Mouse (Mus musculus): Measurements from ENCODE around the gene Rb1.

Gene Rb1

GRCm38 (mm10) chr14:73334926-73335805 is 9.5 kb upstream of the Rb1 start:
- DNase-seq (ENCODE audit: low read depth, low spot score) = peak; percentile 43

- DNase-seq (ENCODE audit: low read depth, low spot score) = no peak
These were observed 8.3 kb upstream of the Rb1 start for GRCm38 (mm10) chr14:73333880-73334279.

GRCm38 (mm10) chr14:73331386-73331785 is 5.8 kb upstream of the Rb1 start:
- DNase-seq (ENCODE audit: low read depth, low spot score) = no peak

GRCm38 (mm10) chr14:73329871-73330270 is 4.2 kb upstream of the Rb1 start:
- DNase-seq (ENCODE audit: low read depth, low spot score) = peak; percentile 40

- no peak for DNase-seq (ENCODE audit: low read depth, low spot score)
These were observed 889 bp upstream of the Rb1 start for GRCm38 (mm10) chr14:73326511-73326910.

- DNase-seq (ENCODE audit: low read depth, low spot score) = peak; percentile 36
These were observed 777 bp downstream of the Rb1 start for GRCm38 (mm10) chr14:73324634-73325455.

- DNase-seq (ENCODE audit: low read depth, low spot score) = no peak
These were observed 1.7 kb downstream of the Rb1 start for GRCm38 (mm10) chr14:73323965-73324364.

GRCm38 (mm10) chr14:73322142-73322541 is 3.5 kb downstream of the Rb1 start:
- DNase-seq (ENCODE audit: low read depth, low spot score) = no peak

- DNase-seq (ENCODE audit: low read depth, low spot score) = no peak
These were observed 8.7 kb downstream of the Rb1 start for GRCm38 (mm10) chr14:73316933-73317332.

- DNase-seq (ENCODE audit: low read depth, low spot score) = no peak
These were observed 11.8 kb downstream of the Rb1 start for GRCm38 (mm10) chr14:73313864-73314263.

GRCm38 (mm10) chr14:73313396-73313795 is 12.2 kb downstream of the Rb1 start:
- DNase-seq (ENCODE audit: low read depth, low spot score) = no peak

- DNase-seq (ENCODE audit: low read depth, low spot score) = no peak
These were observed 12.7 kb downstream of the Rb1 start for GRCm38 (mm10) chr14:73312909-73313308.

- DNase-seq (ENCODE audit: low read depth, low spot score) = no peak
These were observed 18.1 kb downstream of the Rb1 start for GRCm38 (mm10) chr14:73307490-73307889.

GRCm38 (mm10) chr14:73303193-73303592 is 22.4 kb downstream of the Rb1 start:
- peak; percentile 83 for DNase-seq (ENCODE audit: low read depth, low spot score)

GRCm38 (mm10) chr14:73301856-73302255 is 23.8 kb downstream of the Rb1 start:
- peak; percentile 64 for DNase-seq (ENCODE audit: low read depth, low spot score)

GRCm38 (mm10) chr14:73295512-73295911 is 30.1 kb downstream of the Rb1 start:
- DNase-seq (ENCODE audit: low read depth, low spot score) = no peak

- DNase-seq (ENCODE audit: low read depth, low spot score) = no peak
These were observed 32.0 kb downstream of the Rb1 start for GRCm38 (mm10) chr14:73293616-73294015.

- DNase-seq (ENCODE audit: low read depth, low spot score) = no peak
These were observed 33.2 kb downstream of the Rb1 start for GRCm38 (mm10) chr14:73292434-73292833.

GRCm38 (mm10) chr14:73289915-73290314 is 35.7 kb downstream of the Rb1 start:
- no peak for DNase-seq (ENCODE audit: low read depth, low spot score)

GRCm38 (mm10) chr14:73280996-73281395 is 44.6 kb downstream of the Rb1 start:
- peak; percentile 65 for DNase-seq (ENCODE audit: low read depth, low spot score)

- no peak for DNase-seq (ENCODE audit: low read depth, low spot score)
These were observed 46.5 kb downstream of the Rb1 start for GRCm38 (mm10) chr14:73279096-73279495.

- DNase-seq (ENCODE audit: low read depth, low spot score) = peak; percentile 32
These were observed 53.8 kb downstream of the Rb1 start for GRCm38 (mm10) chr14:73271807-73272206.

GRCm38 (mm10) chr14:73266166-73266565 is 59.5 kb downstream of the Rb1 start:
- no peak for DNase-seq (ENCODE audit: low read depth, low spot score)

All from brain, adult 2 months (tissue).